Mouse (Mus musculus): ENCODE results near the gene Zp2.

- TF ChIP-seq POLR2A (IDR thresholded peaks at IDR 0.05; ENCODE audit: borderline replicate concordance, control insufficient read depth, low read depth, low read length) (no peak), CTCF (IDR thresholded peaks at IDR 0.05; ENCODE audit: control insufficient read depth, insufficient read depth, low read length) (no peak)
Measured at GRCm38 (mm10) chr7:120116976-120117375, 28.1 kb downstream of the Zp2 start.
